Mouse (Mus musculus) brown adipose tissue, adult 24 weeks (tissue): ENCODE results near the gene Fdxr. TPM values are rescaled to one million over a fixed set of nuclear protein-coding genes. Genes with fewer than 3 reads are reported as not detected.
A peak's percentile ranks its signal among the peaks of the same experiment; 100 is the strongest.

ENCODE experiments used
- H3K27ac ChIP-seq: fragments of 200-500 bp; replicated peaks from 2 replicates; pipeline ENCODE4 v1.5.1; 2012; ENCODE audit warnings: low read depth, mild to moderate bottlenecking, low read length
- H3K4me1 ChIP-seq: fragments of 200-500 bp; 2 replicates; pipeline ENCODE4 v1.6.1; 2012; ENCODE audit warnings: low read length, mixed read lengths; ENCODE audit not compliant: control insufficient read depth, insufficient read depth, insufficient read length
- H3K4me3 ChIP-seq: fragments of 200-500 bp; 2 replicates; pipeline ENCODE4 v1.5.1; 2012; ENCODE audit warnings: low read depth, mild to moderate bottlenecking, low read length, moderate library complexity; ENCODE audit not compliant: insufficient read depth
- polyA plus RNA-seq: library from polyadenylated mRNA; stranded (reverse); fragments of >200 nt; gene quantifications from 2 replicates; pipeline ENCODE4 v1.2.4, GENCODE M21; 2012; ENCODE audit not compliant: missing spikeins, insufficient read depth, insufficient read length

Gene Fdxr
- polyA plus RNA-seq, 1 experiment = 10.9 TPM

GRCm38 (mm10) chr11:115282295-115282694 lies 5.4 kb upstream of the Fdxr start:
- Histone ChIP-seq H3K4me3 (no peak overlapping the region), H3K4me1 (peaks cover 3% of the 10 kb centered on the region; the same call in 1 of the 2 replicates), H3K27ac (no peak overlapping the region)

- Histone ChIP-seq H3K4me3 (no peak overlapping the region), H3K4me1 (peaks cover 3% of the 10 kb centered on the region; the same call in 1 of the 2 replicates), H3K27ac (no peak overlapping the region)
These were observed 2.9 kb upstream of the Fdxr start for GRCm38 (mm10) chr11:115279726-115280125.

GRCm38 (mm10) chr11:115278176-115278575 lies 1.3 kb upstream of the Fdxr start:
- H3K4me1 ChIP-seq = peaks cover 3% of the 10 kb centered on the region; the same call in 1 of the 2 replicates
- H3K4me3 ChIP-seq = no peak overlapping the region
- H3K27ac ChIP-seq = no peak overlapping the region

GRCm38 (mm10) chr11:115277604-115277975 lies 740 bp upstream of the Fdxr start:
- Histone ChIP-seq H3K27ac (peak overlapping the region; percentile 93), H3K4me1 (peaks cover 3% of the 10 kb centered on the region; the same call in 1 of the 2 replicates), H3K4me3 (peak overlapping the region; percentile 89)

- Histone ChIP-seq H3K4me1 (no peaks in the 10 kb centered on the region; the same call in 1 of the 2 replicates), H3K27ac (no peak overlapping the region), H3K4me3 (peak overlapping the region; percentile 63; the same call in 1 of the 2 replicates)
These were observed 896 bp downstream of the Fdxr start for GRCm38 (mm10) chr11:115275954-115276353.

GRCm38 (mm10) chr11:115275509-115275908 lies 1.3 kb downstream of the Fdxr start:
- Histone ChIP-seq H3K27ac (no peak overlapping the region), H3K4me1 (no peaks in the 10 kb centered on the region; the same call in 1 of the 2 replicates), H3K4me3 (no peak overlapping the region)

GRCm38 (mm10) chr11:115274771-115275170 lies 2.1 kb downstream of the Fdxr start:
- Histone ChIP-seq H3K4me3 (no peak overlapping the region), H3K4me1 (no peaks in the 10 kb centered on the region; the same call in 1 of the 2 replicates), H3K27ac (no peak overlapping the region)

- H3K27ac ChIP-seq = no peak overlapping the region
- no peaks in the 10 kb centered on the region; the same call in 1 of the 2 replicates for H3K4me1 ChIP-seq
- no peak overlapping the region for H3K4me3 ChIP-seq
These were observed 2.7 kb downstream of the Fdxr start for GRCm38 (mm10) chr11:115274178-115274577.

- no peak overlapping the region for H3K4me3 ChIP-seq
- H3K4me1 ChIP-seq = no peaks in the 10 kb centered on the region; the same call in 1 of the 2 replicates
- no peak overlapping the region for H3K27ac ChIP-seq
These were observed 3.1 kb downstream of the Fdxr start for GRCm38 (mm10) chr11:115273735-115274134.

- Histone ChIP-seq H3K4me1 (no peaks in the 10 kb centered on the region; the same call in 1 of the 2 replicates), H3K4me3 (no peak overlapping the region)
These were observed 3.9 kb downstream of the Fdxr start for GRCm38 (mm10) chr11:115272894-115273498.

GRCm38 (mm10) chr11:115271481-115271880 lies 5.4 kb downstream of the Fdxr start:
- Histone ChIP-seq H3K4me3 (no peak overlapping the region), H3K27ac (no peak overlapping the region), H3K4me1 (no peaks in the 10 kb centered on the region)

More at GRCm38 (mm10) chr11:115272894-115273498, 3.9 kb downstream of the Fdxr start:
- no peak overlapping the region for H3K27ac ChIP-seq

GRCm38 (mm10) chr11:115271052-115271451 lies 5.8 kb downstream of the Fdxr start:
- H3K27ac ChIP-seq = no peak overlapping the region
- H3K4me3 ChIP-seq = no peak overlapping the region
- H3K4me1 ChIP-seq = no peaks in the 10 kb centered on the region

GRCm38 (mm10) chr11:115270148-115270861 lies 6.5 kb downstream of the Fdxr start:
- no peak overlapping the region for H3K27ac ChIP-seq
- H3K4me1 ChIP-seq = no peaks in the 10 kb centered on the region
- H3K4me3 ChIP-seq = no peak overlapping the region

GRCm38 (mm10) chr11:115269330-115270066 lies 7.4 kb downstream of the Fdxr start:
- Histone ChIP-seq H3K4me1 (no peaks in the 10 kb centered on the region), H3K4me3 (no peak overlapping the region), H3K27ac (no peak overlapping the region)

GRCm38 (mm10) chr11:115267958-115268357 lies 8.9 kb downstream of the Fdxr start:
- Histone ChIP-seq H3K27ac (no peak overlapping the region), H3K4me3 (no peak overlapping the region), H3K4me1 (no peaks in the 10 kb centered on the region)
